Mouse (Mus musculus) leukemia stem cell, adult 10-12 weeks (primary cell): ENCODE results near the gene Pdlim1. TPM values are rescaled to one million over a fixed set of nuclear protein-coding genes. Genes with fewer than 3 reads are reported as not detected.

Experiments used
- polyA plus RNA-seq: library from polyadenylated mRNA; stranded (reverse); fragments of >175 nt; gene quantifications from 2 replicates; pipeline ENCODE4 v1.2.3, GENCODE M21; 2012; ENCODE audit warnings: low replicate concordance

Gene Pdlim1
- polyA plus RNA-seq = 3.9 and 28.3 TPM in 2 replicates

DNA sequence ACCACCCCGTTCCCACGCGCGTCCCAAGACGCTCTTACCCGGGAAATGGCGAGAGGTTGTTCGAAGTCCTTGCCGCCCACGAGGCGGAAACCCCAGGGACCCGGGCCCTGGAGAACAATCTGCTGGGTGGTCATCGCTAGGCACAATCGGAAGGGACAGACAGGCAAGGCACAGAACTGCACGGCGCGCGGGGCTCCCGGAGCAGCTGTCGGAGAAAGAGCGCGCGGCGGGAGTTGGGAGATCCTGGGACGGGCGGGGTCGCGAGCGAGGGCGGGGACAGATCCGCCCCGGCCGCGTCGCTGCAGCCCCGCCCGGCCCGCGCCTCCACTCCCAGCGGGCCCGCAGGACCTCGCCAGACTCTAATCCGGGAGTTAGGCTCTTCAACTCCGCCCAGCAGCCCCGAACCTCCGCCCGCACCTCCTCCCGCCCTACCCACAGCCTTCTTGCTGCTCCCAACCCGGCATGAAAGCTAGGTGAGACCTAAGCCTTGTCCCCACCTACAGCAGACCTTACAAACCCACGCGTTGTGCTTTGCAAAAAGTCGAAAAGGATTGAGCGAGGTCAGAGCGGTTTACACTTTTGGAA, at the start of gene Pdlim1:
Gene Pdlim1 (minus strand): TSS at position 535 of the 585 bp plus-strand sequence.

DNA sequence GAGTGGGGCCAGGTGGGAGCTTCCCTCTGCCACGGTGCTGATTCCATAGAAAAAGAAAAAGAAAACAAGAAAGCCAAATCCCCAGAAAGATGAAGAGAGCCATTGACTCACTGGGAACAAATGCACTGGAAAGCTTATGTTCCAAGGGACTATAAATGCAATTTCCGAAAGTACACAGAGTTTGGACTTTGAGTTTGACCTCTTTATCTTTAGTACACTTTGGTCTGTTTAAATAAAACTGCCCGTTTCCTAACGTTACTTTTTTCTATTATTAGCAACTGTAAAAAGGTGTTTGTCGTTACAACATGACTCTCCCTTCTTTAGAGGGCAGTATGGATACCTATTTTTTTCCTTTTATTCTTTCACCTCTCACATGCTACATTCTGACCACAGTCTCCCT, 84.5 kb downstream of the Pdlim1 start, which contains the start of gene Cyp2c70:
Gene Cyp2c70 (minus strand): TSS at position 174 of the 400 bp plus-strand sequence.

Other genes with a start within 250 kb of the Pdlim1 start
- gene Cyp2c54, start 198.0 kb downstream of the Pdlim1 start, polyA plus RNA-seq = not detected in 2 replicates
- not detected in 2 replicates for gene Cyp2c50, start 182.2 kb downstream of the Pdlim1 start, polyA plus RNA-seq
- gene Cyp2c70, start 84.5 kb downstream of the Pdlim1 start, polyA plus RNA-seq = not detected in 2 replicates
- 8.7 and 13.8 TPM in 2 replicates for gene Sorbs1, start 241.9 kb upstream of the Pdlim1 start, polyA plus RNA-seq